Mouse (Mus musculus): ENCODE measurements around the gene Frmd4a. TPM values are rescaled to one million over a fixed set of nuclear protein-coding genes. Genes with fewer than 3 reads are reported as not detected.

Frmd4a gene
- total RNA-seq, 2 experiments from 2014 or later = 86.4 to 94.1 TPM

- intact Hi-C loops (cut with DNase I) = loop anchor here (5.0 kb wide), 1 partner anchor 86 kb away; no protein-coding TSS in a partner anchor
Observed at GRCm38 (mm10) chr2:4400771-4401596, 383.5 kb downstream of the Frmd4a start.

GRCm38 (mm10) chr2:4401597-4402581 lies 384.4 kb downstream of the Frmd4a start:
- DNase-seq (ENCODE audit: low spot score in 2 of 2) = peak; percentile 45 to 57
- intact Hi-C loops (cut with DNase I) = loop anchor here (5.0 kb wide), 1 partner anchor 85 kb away; no protein-coding TSS in a partner anchor

More at GRCm38 (mm10) chr2:4400771-4401596, 383.5 kb downstream of the Frmd4a start:
- DNase-seq (ENCODE audit: low spot score in 2 of 2) = peak; percentile 18 to 41

GRCm38 (mm10) chr2:4406977-4407376 lies 389.5 kb downstream of the Frmd4a start:
- intact Hi-C loops (cut with DNase I) = no loop called here
- DNase-seq (ENCODE audit: low spot score in 2 of 2) = peak in 1 of 2 experiments; percentile 38

GRCm38 (mm10) chr2:4409810-4410433 lies 392.4 kb downstream of the Frmd4a start:
- intact Hi-C loops (cut with DNase I) = no loop called here
- no peak for DNase-seq (ENCODE audit: low spot score in 2 of 2)

- peak in 1 of 2 experiments; percentile 32 for DNase-seq (ENCODE audit: low spot score in 2 of 2)
- intact Hi-C loops (cut with DNase I) = no loop called here
Observed at GRCm38 (mm10) chr2:4412870-4413595, 395.5 kb downstream of the Frmd4a start.

GRCm38 (mm10) chr2:4413596-4414335 lies 396.2 kb downstream of the Frmd4a start:
- DNase-seq (ENCODE audit: low spot score in 2 of 2) = no peak
- intact Hi-C loops (cut with DNase I) = no loop called here

GRCm38 (mm10) chr2:4420679-4421312 lies 403.3 kb downstream of the Frmd4a start:
- intact Hi-C loops (cut with DNase I) = no loop called here
- DNase-seq (ENCODE audit: low spot score in 2 of 2) = no peak

- intact Hi-C loops (cut with DNase I) = no loop called here
- DNase-seq (ENCODE audit: low spot score in 2 of 2) = no peak
Observed at GRCm38 (mm10) chr2:4421757-4422156, 404.2 kb downstream of the Frmd4a start.

- no peak for DNase-seq (ENCODE audit: low spot score in 2 of 2)
- intact Hi-C loops (cut with DNase I) = no loop called here
Observed at GRCm38 (mm10) chr2:4423896-4424295, 406.4 kb downstream of the Frmd4a start.

- intact Hi-C loops (cut with DNase I) = no loop called here
- DNase-seq (ENCODE audit: low spot score in 2 of 2) = peak in 1 of 2 experiments; percentile 35
Observed at GRCm38 (mm10) chr2:4428407-4428855, 410.9 kb downstream of the Frmd4a start.

- intact Hi-C loops (cut with DNase I) = no loop called here
- no peak for DNase-seq (ENCODE audit: low spot score in 2 of 2)
Observed at GRCm38 (mm10) chr2:4433119-4433518, 415.6 kb downstream of the Frmd4a start.

- intact Hi-C loops (cut with DNase I) = no loop called here
- no peak for DNase-seq (ENCODE audit: low spot score in 2 of 2)
Observed at GRCm38 (mm10) chr2:4435051-4435450, 417.5 kb downstream of the Frmd4a start.

GRCm38 (mm10) chr2:4436361-4437231 lies 419.1 kb downstream of the Frmd4a start:
- intact Hi-C loops (cut with DNase I) = no loop called here
- peak; percentile 30 to 52 for DNase-seq (ENCODE audit: low spot score in 2 of 2)

GRCm38 (mm10) chr2:4438739-4439138 lies 421.2 kb downstream of the Frmd4a start:
- intact Hi-C loops (cut with DNase I) = no loop called here
- no peak for DNase-seq (ENCODE audit: low spot score in 2 of 2)

GRCm38 (mm10) chr2:4439909-4440308 lies 422.4 kb downstream of the Frmd4a start:
- intact Hi-C loops (cut with DNase I) = no loop called here

GRCm38 (mm10) chr2:4441840-4442239 lies 424.3 kb downstream of the Frmd4a start:
- intact Hi-C loops (cut with DNase I) = no loop called here
- DNase-seq (ENCODE audit: low spot score in 2 of 2) = no peak

More at GRCm38 (mm10) chr2:4439909-4440308, 422.4 kb downstream of the Frmd4a start:
- DNase-seq (ENCODE audit: low spot score in 2 of 2) = no peak

- intact Hi-C loops (cut with DNase I) = no loop called here
Observed at GRCm38 (mm10) chr2:4444740-4445139, 427.2 kb downstream of the Frmd4a start.

More at GRCm38 (mm10) chr2:4444740-4445139, 427.2 kb downstream of the Frmd4a start:
- DNase-seq (ENCODE audit: low spot score in 2 of 2) = no peak

All from left cerebral cortex, postnatal 14 days (tissue).